Mouse (Mus musculus) liver, embryonic 15.5 days (tissue): ENCODE results near the gene Gpsm2. TPM values are rescaled to one million over a fixed set of nuclear protein-coding genes. Genes with fewer than 3 reads are reported as not detected.

ENCODE experiments used
- ATAC-seq: fragments of 200-750 bp; cut with Nextera tagmentation; 2 replicates; pipeline ENCODE4 v1.8.0; 2017; ENCODE audit warnings: moderate number of reproducible peaks, mild to moderate bottlenecking, moderate library complexity; ENCODE audit not compliant: insufficient read depth
- H3K27ac ChIP-seq: fragments of 300-500 bp; sonication (generic); replicated peaks from 2 replicates; pipeline ENCODE4 v1.5.1; 2015; ENCODE audit warnings: mild to moderate bottlenecking, inconsistent platforms
- H3K27me3 ChIP-seq: fragments of 300-500 bp; sonication (generic); 2 replicates; pipeline ENCODE4 v1.6.1; 2015; ENCODE audit warnings: mild to moderate bottlenecking, inconsistent platforms
- H3K36me3 ChIP-seq: fragments of 300-500 bp; sonication (generic); replicated peaks from 2 replicates; pipeline ENCODE4 v1.6.1; 2015; ENCODE audit warnings: moderate library complexity, mild to moderate bottlenecking, inconsistent platforms
- H3K4me1 ChIP-seq: fragments of 300-500 bp; sonication (generic); replicated peaks from 2 replicates; pipeline ENCODE4 v1.6.1; 2015; ENCODE audit warnings: inconsistent platforms
- H3K4me2 ChIP-seq: fragments of 300-500 bp; sonication (generic); 2 replicates; pipeline ENCODE4 v1.6.1; 2015; ENCODE audit warnings: moderate library complexity, mild to moderate bottlenecking, inconsistent platforms
- H3K4me3 ChIP-seq: fragments of 300-500 bp; sonication (generic); replicated peaks from 2 replicates; pipeline ENCODE4 v1.5.1; 2015; ENCODE audit warnings: mild to moderate bottlenecking, inconsistent platforms
- H3K9ac ChIP-seq: fragments of 300-500 bp; sonication (generic); 2 replicates; pipeline ENCODE4 v1.6.1; 2015; ENCODE audit warnings: moderate library complexity, mild to moderate bottlenecking, inconsistent platforms
- H3K9me3 ChIP-seq: fragments of 300-500 bp; sonication (generic); replicated peaks from 2 replicates; pipeline ENCODE4 v1.6.1; 2016; ENCODE audit warnings: inconsistent platforms
- WGBS: fragments of 180-500 bp; shearing (Covaris S2); methylation state at CpG from one replicate; pipeline ENCODE4 v1.1.7; 2015; ENCODE audit warnings: mixed read lengths; ENCODE audit not compliant: insufficient replicate concordance; 5-methylcytosine and 5-hydroxymethylcytosine counted together
- polyA plus RNA-seq: library from polyadenylated mRNA; unstranded; fragments of >200 nt; fragmentation: Nextera tagmentation; extraction: Ambion mirVana; gene quantifications from 2 replicates; pipeline ENCODE4 v1.2.1, GENCODE M21; 2015

Gene Gpsm2
- polyA plus RNA-seq, 1 experiment from 2014 or later: 45.7 TPM

DNA sequence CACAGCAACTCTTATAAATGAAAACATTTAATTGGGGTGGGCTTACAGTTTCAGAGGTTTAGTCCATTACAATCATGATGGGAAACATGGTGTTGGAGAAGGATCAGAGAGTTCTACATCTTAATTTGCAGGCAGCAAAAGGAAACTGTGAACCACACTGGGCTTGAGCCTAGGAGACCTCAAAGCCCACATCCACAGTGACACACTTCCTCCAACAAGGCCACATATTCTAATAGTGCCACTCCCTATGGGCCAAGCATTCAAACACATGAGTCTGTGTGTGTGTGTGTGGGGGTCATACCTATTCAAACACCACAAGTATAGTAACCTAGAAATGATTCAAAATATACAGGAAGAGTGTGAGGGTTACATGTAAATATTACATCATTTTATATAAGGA, 5.2 kb upstream of the Gpsm2 start:
- no peak for ATAC-seq
- Histone ChIP-seq H3K4me2 (no peak overlapping the region), H3K4me1 (peaks cover 21% of the 10 kb centered on the region)

DNA sequence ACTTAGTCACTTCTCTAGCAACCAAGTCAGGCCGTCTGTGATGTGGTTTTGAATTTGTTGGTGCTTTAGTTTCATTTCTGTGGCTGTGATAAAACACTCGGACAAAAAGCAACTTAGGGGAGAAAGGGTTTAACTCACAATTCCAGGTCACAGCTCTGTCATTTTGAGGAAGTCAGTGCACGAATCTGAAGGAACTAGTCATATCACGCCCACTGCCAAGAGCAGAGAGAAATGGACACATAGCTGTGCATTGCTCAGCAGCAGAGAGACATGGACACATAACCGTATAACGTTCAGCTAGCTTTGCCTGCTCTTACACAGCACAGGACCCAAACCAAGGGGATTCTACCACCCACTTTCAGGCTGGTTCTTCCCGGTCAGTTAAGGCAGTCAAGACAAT, 4.3 kb upstream of the Gpsm2 start:
- H3K27me3 ChIP-seq: peaks cover 5% of the 10 kb centered on the region
- no peak overlapping the region for H3K4me3 ChIP-seq
- H3K27ac ChIP-seq: no peak overlapping the region
- 66% methylated on average over 7 of the region's 7 CpGs for WGBS
- H3K36me3 ChIP-seq: no peaks in the 10 kb centered on the region
- H3K4me1 ChIP-seq: peaks cover 22% of the 10 kb centered on the region
- ATAC-seq: no peak
- no peaks in the 10 kb centered on the region; the same call in 1 of the 2 replicates for H3K9me3 ChIP-seq
- H3K9ac ChIP-seq: no peak overlapping the region
- no peak overlapping the region for H3K4me2 ChIP-seq

More for the DNA sequence above, 5.2 kb upstream of the Gpsm2 start:
- Histone ChIP-seq H3K9ac (no peak overlapping the region), H3K27me3 (peaks cover 11% of the 10 kb centered on the region), H3K9me3 (no peaks in the 10 kb centered on the region; the same call in 1 of the 2 replicates), H3K36me3 (no peaks in the 10 kb centered on the region), H3K27ac (no peak overlapping the region), H3K4me3 (no peak overlapping the region)

GRCm38 (mm10) chr3:108721076-108721991, 775 bp downstream of the Gpsm2 start:
- Histone ChIP-seq H3K4me2 (peak overlapping the region; percentile 80), H3K4me3 (peak overlapping the region; percentile 96), H3K27ac (peak overlapping the region; percentile 91), H3K36me3 (peaks cover 4% of the 10 kb centered on the region; the same call in 1 of the 2 replicates), H3K27me3 (peaks cover 5% of the 10 kb centered on the region), H3K4me1 (peaks cover 46% of the 10 kb centered on the region), H3K9me3 (no peaks in the 10 kb centered on the region; the same call in 1 of the 2 replicates), H3K9ac (peak overlapping the region; percentile 98)
- WGBS: 1% methylated on average over 44 of the region's 44 CpGs
- ATAC-seq: no peak

GRCm38 (mm10) chr3:108719761-108720160, 2.3 kb downstream of the Gpsm2 start:
- peak overlapping the region; percentile 96 for H3K4me3 ChIP-seq
- no peak overlapping the region for H3K27ac ChIP-seq
- H3K27me3 ChIP-seq: no peaks in the 10 kb centered on the region
- WGBS: 51% methylated on average over 3 of the region's 3 CpGs
- no peaks in the 10 kb centered on the region for H3K9me3 ChIP-seq
- H3K4me2 ChIP-seq: peak overlapping the region; percentile 80
- H3K9ac ChIP-seq: 0 out of 2 replicates have a peak overlapping the region, but pooled peaks have one; percentile 98
- H3K4me1 ChIP-seq: peaks cover 59% of the 10 kb centered on the region
- no peak for ATAC-seq
- peaks cover 4% of the 10 kb centered on the region; the same call in 1 of the 2 replicates for H3K36me3 ChIP-seq

DNA sequence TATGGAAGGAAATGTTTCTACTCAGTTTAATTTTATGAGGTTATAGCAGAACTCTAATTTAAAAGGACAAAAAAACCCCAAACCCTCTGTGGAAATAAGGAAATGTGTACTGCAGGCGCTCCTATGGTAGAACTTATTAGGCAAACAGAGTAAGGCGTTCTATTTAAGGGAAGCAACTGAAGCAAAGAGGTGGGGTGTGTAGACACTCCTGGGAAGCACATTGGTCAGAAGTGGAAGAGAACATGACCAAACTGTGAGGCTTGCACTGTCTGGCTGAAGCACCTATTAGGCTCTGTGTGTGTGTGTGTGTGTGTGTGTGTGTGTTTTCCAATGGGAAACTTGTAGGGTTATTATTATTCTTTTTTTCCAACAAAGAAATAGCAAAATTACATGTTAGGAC, 2.8 kb downstream of the Gpsm2 start:
- Histone ChIP-seq H3K27me3 (no peaks in the 10 kb centered on the region), H3K9ac (no peak overlapping the region), H3K4me2 (peak overlapping the region; percentile 80), H3K36me3 (peaks cover 4% of the 10 kb centered on the region; the same call in 1 of the 2 replicates), H3K4me1 (peaks cover 60% of the 10 kb centered on the region), H3K27ac (no peak overlapping the region), H3K4me3 (peak overlapping the region; percentile 96; the same call in 1 of the 2 replicates), H3K9me3 (no peaks in the 10 kb centered on the region)
- no peak for ATAC-seq
- WGBS: 59% methylated on average over 2 of the region's 2 CpGs

DNA sequence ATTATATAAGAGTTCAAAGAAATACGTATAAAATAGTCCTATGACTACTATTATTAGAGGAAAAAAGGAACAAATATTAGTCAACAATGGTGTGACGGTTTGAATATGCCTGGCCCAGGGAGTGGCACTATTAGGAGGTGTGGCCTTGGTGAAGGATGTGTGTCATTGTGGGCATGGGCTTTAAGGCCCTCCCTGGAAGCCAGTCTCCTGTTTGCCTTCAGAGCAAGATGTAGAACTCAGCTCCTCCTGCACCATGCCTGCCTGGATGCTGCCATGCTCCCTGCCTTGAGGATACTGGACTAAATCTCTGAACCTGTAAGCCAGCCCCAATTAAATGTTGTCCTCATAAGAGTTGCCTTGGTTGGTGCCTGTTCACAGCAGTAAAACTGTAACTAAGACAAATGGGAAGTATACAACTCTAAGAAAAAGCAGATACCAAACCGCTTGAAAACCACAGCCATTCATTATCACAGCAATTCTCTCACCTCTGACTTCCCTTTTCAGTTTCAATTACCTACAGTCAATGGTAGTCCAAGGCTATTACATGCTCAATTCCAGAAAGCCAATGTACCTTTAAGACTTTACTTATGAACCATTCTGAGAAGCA, 4.1 kb downstream of the Gpsm2 start:
- WGBS: 35% methylated on average over 3 of the region's 3 CpGs
- peak overlapping the region; percentile 11; the same call in 1 of the 2 replicates for H3K4me3 ChIP-seq
- no peak overlapping the region for H3K9ac ChIP-seq

DNA sequence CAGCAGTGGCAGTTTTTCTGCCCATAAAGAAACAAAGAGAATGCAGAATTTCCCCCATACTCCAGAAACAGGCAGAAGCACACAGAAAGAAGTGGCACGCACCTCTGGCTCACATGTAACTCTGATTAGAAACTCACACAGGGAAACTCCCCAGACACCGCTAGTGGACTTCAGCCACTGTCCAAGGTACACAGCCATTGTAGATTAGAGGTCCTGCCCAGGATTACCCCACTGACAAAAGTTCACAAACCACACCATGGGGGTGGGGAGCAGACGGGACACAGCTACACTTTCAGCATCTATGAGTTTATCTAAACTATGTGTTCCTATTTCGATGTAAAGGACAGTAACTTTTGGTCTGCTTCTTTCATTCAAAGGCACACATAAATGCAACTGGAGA, 7.3 kb downstream of the Gpsm2 start:
- Histone ChIP-seq H3K4me1 (peaks cover 61% of the 10 kb centered on the region), H3K27ac (peak overlapping the region; percentile 46; the same call in 1 of the 2 replicates), H3K4me3 (no peak overlapping the region), H3K27me3 (no peaks in the 10 kb centered on the region), H3K36me3 (peaks cover 10% of the 10 kb centered on the region), H3K9ac (no peak overlapping the region), H3K9me3 (no peaks in the 10 kb centered on the region), H3K4me2 (peak overlapping the region; percentile 16; the same call in 1 of the 2 replicates)
- WGBS: 68% methylated on average over 4 of the region's 4 CpGs
- ATAC-seq: peak; percentile 56; the same call in 1 of the 2 replicates

More for the DNA sequence above, 4.1 kb downstream of the Gpsm2 start:
- Histone ChIP-seq H3K9me3 (no peaks in the 10 kb centered on the region), H3K27ac (peak overlapping the region; percentile 39; the same call in 1 of the 2 replicates), H3K4me1 (peaks cover 71% of the 10 kb centered on the region), H3K27me3 (no peaks in the 10 kb centered on the region), H3K4me2 (peak overlapping the region; percentile 35), H3K36me3 (peaks cover 4% of the 10 kb centered on the region; the same call in 1 of the 2 replicates)
- ATAC-seq: no peak

DNA sequence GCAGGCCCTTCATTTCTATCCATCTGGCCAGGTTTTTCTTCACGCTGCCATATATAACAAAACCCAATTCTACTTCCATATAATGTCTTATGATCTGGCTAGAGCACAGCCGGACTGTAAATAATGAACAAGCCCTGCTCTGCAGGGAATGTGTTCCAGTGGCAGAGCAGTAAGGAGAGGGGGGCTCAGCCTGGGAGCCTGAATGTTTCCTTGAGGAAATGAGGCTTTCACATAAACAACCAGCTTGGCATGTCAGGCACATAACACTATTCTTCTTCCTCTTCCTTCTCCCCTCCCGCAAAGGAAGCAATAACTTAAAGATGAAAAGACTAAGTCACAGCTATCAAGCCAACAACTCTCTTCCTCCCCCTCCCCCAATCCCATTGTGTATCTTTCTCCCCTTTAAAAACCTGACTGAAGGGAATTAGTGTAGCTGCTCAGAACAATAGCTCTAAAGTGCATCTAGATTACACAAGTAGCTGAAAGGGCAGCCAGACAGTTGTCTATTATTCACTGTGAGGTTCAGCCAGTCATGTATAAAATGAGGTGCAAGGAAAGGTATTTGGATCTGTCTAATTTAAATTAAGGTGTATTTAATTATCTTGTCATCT, 8.9 kb downstream of the Gpsm2 start:
- Histone ChIP-seq H3K36me3 (peaks cover 24% of the 10 kb centered on the region), H3K4me2 (no peak overlapping the region), H3K4me1 (peaks cover 53% of the 10 kb centered on the region), H3K9me3 (no peaks in the 10 kb centered on the region), H3K9ac (no peak overlapping the region), H3K4me3 (no peak overlapping the region), H3K27me3 (no peaks in the 10 kb centered on the region), H3K27ac (0 out of 2 replicates have a peak overlapping the region, but pooled peaks have one; percentile 19)
- ATAC-seq: no peak
- WGBS: 30% methylated on average over 3 of the region's 3 CpGs

DNA sequence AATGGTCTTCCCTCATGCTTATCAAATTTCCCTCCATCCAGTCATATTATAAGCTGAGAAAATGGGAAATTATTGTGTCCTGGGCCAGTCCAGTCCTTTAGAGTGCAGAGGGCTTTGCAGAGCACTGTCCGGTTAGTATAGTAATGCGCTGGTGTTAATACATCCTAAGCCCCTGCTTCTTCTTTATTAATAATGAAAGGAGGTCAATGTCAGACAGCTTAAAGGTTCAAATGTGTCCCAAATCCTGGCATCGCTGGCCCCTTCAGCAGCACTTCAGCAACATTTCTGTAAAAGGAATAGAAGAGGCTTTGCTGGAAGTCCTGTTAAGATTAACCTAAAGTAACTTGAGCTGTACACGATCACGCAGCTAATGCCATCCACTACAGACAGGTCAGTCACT, 10.8 kb downstream of the Gpsm2 start:
- Histone ChIP-seq H3K9me3 (no peaks in the 10 kb centered on the region), H3K4me3 (no peak overlapping the region), H3K36me3 (peaks cover 34% of the 10 kb centered on the region), H3K4me1 (peaks cover 45% of the 10 kb centered on the region), H3K27ac (no peak overlapping the region), H3K9ac (no peak overlapping the region), H3K27me3 (no peaks in the 10 kb centered on the region), H3K4me2 (no peak overlapping the region)
- no peak for ATAC-seq
- 88% methylated on average over 5 of the region's 5 CpGs for WGBS

- Histone ChIP-seq H3K36me3 (peaks cover 81% of the 10 kb centered on the region), H3K4me3 (no peak overlapping the region), H3K9ac (no peak overlapping the region), H3K4me2 (no peak overlapping the region), H3K27me3 (no peaks in the 10 kb centered on the region), H3K27ac (no peak overlapping the region), H3K9me3 (no peaks in the 10 kb centered on the region), H3K4me1 (peaks cover 14% of the 10 kb centered on the region; the same call in 1 of the 2 replicates)
- 94% methylated on average over 8 of the region's 8 CpGs for WGBS
- no peak for ATAC-seq
Measured at GRCm38 (mm10) chr3:108702789-108703188, 19.3 kb downstream of the Gpsm2 start.

- H3K27me3 ChIP-seq: no peaks in the 10 kb centered on the region
- no peak overlapping the region for H3K4me2 ChIP-seq
- H3K9ac ChIP-seq: no peak overlapping the region
- H3K36me3 ChIP-seq: peaks cover 85% of the 10 kb centered on the region
- WGBS: 70% methylated on average over 1 of the region's 1 CpGs
- no peak for ATAC-seq
- peaks cover 14% of the 10 kb centered on the region; the same call in 1 of the 2 replicates for H3K4me1 ChIP-seq
- no peak overlapping the region for H3K4me3 ChIP-seq
- H3K9me3 ChIP-seq: no peaks in the 10 kb centered on the region
- no peak overlapping the region for H3K27ac ChIP-seq
Measured at GRCm38 (mm10) chr3:108701256-108701655, 20.9 kb downstream of the Gpsm2 start.
